Mouse (Mus musculus) inflammation-experienced regulatory T-cells (primary cell): Measurements from ENCODE around the gene Oxgr1. TPM values are rescaled to one million over a fixed set of nuclear protein-coding genes. Genes with fewer than 3 reads are reported as not detected.

Experiments used
- polyA plus RNA-seq, 2 experiments: library from polyadenylated mRNA; unstranded; fragments of 100-300 nt; shearing (Covaris generic); gene quantifications; one replicate each; pipeline ENCODE4 v1.2.1; 2017

Oxgr1 gene
- under 1 TPM in 1 of 2 experiments, not detected in 1; 0.10 TPM for polyA plus RNA-seq

GRCm38 (mm10) chr14:120042187-120042820 is at the start of gene Oxgr1:
Oxgr1 (minus strand) TSS chr14:120042435.

Other genes starting within 250 kb of the Oxgr1 start
- 10 to 100 TPM; 54.5 to 55.5 TPM for gene Mbnl2, start 233.2 kb upstream of the Oxgr1 start, polyA plus RNA-seq